Mouse (Mus musculus): Measurements from ENCODE around the gene 1700020D05Rik.
"Not testable (repeated sequence)": the region's sequence is repeated elsewhere in the genome, so short reads cannot be mapped to it uniquely, and the experiment has no call there.

1700020D05Rik gene

GRCm38 (mm10) chr19:5495353-5496051 is 8.1 kb downstream of the 1700020D05Rik start:
- no peak for ATAC-seq (ENCODE audit: low TSS enrichment)

DNA sequence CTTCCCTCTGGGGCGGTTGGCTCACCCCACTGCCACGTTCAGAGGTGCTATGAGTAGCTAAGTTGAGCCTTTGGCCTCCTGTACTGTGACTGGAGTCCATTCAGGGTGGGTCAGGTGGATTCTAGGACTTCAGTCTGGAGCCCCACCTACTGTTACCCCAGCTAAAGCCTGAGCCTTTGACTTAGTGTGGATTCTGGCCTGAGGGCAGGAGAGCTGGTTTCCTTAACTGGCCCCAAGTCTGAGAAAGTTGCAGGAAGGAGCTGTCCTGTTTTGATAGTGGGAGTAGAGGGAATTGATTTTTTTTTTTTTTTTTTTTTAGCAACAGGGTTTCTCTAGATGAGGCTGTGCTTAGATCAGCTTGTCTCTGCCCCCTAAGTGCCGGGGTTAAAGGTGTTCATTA is 9.3 kb downstream of the 1700020D05Rik start:
- ATAC-seq (ENCODE audit: low TSS enrichment), result no peak

- not testable (repeated sequence) for ATAC-seq (ENCODE audit: low TSS enrichment)
These were observed 10.3 kb downstream of the 1700020D05Rik start for GRCm38 (mm10) chr19:5493301-5493721.

DNA sequence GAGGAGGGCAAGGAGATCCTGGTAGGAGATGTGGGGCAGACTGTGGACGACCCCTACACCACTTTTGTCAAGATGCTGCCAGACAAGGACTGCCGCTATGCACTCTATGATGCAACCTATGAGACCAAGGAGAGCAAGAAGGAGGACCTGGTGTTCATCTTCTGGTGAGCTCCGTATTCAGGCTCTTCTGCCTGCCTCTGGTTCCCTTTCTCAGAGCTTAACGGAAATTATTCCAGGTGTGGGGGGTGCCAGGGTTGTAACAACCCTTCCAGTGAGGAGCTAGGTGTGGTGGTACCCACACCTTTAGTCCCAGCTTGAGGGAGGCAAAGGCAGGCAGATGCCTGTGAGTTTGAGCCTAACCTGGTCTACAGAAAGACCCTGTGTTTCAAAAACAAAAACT is 10.9 kb downstream of the 1700020D05Rik start:
- ATAC-seq (ENCODE audit: low TSS enrichment), result no peak

- ATAC-seq (ENCODE audit: low TSS enrichment), result peak; percentile 13; the same call in 1 of the 2 replicates
These were observed 12.5 kb downstream of the 1700020D05Rik start for GRCm38 (mm10) chr19:5490898-5491708.

- ATAC-seq (ENCODE audit: low TSS enrichment), result peak; percentile 56
These were observed 13.2 kb downstream of the 1700020D05Rik start, which contains the start of gene Cfl1 for GRCm38 (mm10) chr19:5490313-5490897. Gene Cfl1 (plus strand): TSS chr19:5490455.

DNA sequence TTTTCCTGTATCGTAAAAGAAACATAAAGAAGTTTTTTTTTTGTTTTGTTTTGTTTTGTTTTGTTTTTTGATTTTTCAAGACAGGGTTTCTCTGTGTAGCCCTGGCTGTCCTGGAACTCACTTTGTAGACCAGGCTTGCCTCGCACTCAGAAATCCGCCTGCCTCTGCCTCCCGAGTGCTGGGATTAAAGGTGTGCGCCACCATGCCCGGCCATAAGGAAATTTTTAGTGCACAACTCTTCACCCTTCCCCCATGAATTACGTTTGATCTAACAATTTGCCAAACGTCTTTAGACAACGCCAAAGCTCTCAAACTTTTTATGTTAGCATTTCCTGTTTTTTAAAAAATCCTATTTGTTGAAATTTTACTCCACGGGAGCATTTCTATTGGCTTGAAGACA is 13.9 kb downstream of the 1700020D05Rik start:
- not testable (repeated sequence) for ATAC-seq (ENCODE audit: low TSS enrichment)

DNA sequence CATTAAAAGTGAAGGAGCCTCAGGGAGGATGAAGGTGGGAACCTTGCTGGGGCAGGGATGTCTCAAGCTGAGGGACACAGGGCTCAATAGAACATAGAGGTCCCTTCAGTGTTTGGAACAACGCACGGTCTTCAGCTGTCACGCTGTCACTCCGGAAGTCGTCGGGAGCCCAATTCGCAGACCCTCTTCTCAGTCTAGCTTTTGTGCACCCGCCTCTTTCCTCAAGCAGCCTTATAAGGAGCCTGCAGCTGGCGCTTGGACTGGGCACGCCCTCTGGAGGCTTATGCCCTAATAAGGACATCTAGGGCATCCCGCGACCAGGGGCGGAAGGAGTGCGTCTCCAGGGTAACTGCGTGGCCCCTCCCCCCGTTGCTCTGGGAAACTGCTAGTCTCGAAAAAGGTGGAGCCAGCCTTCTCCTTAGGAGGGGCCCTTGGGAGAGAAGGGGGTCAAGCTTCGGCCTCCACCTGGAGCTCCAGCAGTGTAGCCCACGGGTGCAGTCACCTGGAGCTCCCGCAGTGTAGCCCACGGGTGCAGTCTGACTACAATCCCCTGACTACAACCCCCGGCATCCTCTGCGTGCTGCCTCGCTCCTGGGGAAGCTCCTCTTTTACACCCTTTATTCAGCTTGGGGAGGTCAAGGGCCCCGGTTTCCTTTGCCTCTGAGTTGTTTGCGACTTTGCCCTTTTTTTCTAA is 14.6 kb downstream of the 1700020D05Rik start:
- ATAC-seq (ENCODE audit: low TSS enrichment), result peak; percentile 56

- ATAC-seq (ENCODE audit: low TSS enrichment), result peak; percentile 25
These were observed 15.6 kb downstream of the 1700020D05Rik start, which contains the start of gene Mus81 for GRCm38 (mm10) chr19:5487768-5488550. Gene Mus81 (minus strand): TSS chr19:5488402.

GRCm38 (mm10) chr19:5486771-5487170 is 16.8 kb downstream of the 1700020D05Rik start:
- ATAC-seq (ENCODE audit: low TSS enrichment), result no peak

GRCm38 (mm10) chr19:5486286-5486685 is 17.3 kb downstream of the 1700020D05Rik start:
- no peak for ATAC-seq (ENCODE audit: low TSS enrichment)

DNA sequence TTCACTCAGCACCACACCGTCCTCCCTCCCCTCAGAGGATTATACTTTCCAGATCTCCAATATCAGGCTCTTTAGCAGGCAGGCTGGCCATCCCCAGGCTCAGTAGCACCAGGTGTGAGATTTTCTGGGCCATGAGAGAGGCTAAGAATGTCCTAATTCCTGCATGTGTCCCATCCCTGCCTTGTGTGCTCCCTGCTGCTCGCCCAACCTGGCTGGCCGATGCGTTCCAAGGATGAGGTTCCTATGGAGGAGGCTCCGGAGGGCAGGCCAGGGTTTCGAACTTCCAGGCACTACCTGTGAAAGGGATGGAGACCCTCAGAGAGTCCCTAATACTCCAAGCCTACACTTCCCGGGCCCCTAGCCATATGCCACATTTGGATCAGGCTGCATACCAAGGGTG is 17.8 kb downstream of the 1700020D05Rik start:
- ATAC-seq (ENCODE audit: low TSS enrichment), result no peak

DNA sequence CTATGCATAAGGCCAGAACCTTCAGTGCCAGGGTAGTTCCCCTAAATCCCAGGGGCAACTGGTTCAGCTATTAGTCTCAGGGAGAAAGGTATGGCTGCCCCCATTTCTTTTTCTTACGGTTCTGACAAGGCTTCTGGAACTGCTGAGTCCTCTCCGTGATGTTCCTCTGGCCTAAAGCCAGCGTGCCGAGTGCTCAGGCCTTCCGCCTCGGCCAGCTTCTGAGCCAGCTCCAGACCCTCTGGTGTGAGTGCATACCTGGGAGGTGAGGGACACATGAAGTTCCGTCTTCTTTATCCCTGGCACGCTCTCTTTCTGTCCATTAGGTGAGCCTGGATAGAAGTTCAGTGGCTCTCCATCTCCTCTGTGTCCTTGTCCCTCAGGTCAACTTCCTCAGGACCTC is 18.2 kb downstream of the 1700020D05Rik start:
- no peak for ATAC-seq (ENCODE audit: low TSS enrichment)

- no peak for ATAC-seq (ENCODE audit: low TSS enrichment)
These were observed 19.1 kb downstream of the 1700020D05Rik start for GRCm38 (mm10) chr19:5484496-5484895.

- ATAC-seq (ENCODE audit: low TSS enrichment), result no peak
These were observed 19.9 kb downstream of the 1700020D05Rik start for GRCm38 (mm10) chr19:5483386-5484359.

DNA sequence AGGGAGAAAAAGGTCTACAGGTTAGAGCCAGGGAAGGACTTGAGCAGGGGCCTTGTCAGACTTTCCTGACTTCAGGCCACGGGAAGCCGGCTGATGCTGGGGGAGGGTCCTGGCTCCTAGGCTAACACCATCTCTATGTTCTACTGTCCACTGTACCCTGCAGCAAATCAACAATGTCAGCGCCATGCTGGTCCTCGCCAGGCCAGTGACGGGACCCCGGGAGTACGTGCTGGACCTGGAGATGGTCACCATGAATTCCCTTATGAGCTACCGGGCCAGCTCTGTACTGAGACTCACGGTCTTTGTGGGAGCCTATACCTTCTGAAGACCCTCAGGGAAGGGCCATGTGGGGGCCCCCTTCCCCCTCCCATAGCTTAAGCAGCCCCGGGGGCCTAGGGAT is 22.2 kb downstream of the 1700020D05Rik start:
- ATAC-seq (ENCODE audit: low TSS enrichment), result no peak

GRCm38 (mm10) chr19:5480016-5480415 is 23.6 kb downstream of the 1700020D05Rik start:
- no peak for ATAC-seq (ENCODE audit: low TSS enrichment)

GRCm38 (mm10) chr19:5477668-5478300 is 25.8 kb downstream of the 1700020D05Rik start:
- ATAC-seq (ENCODE audit: low TSS enrichment), result 0 out of 2 replicates have a peak, but pooled peaks have one; percentile 18

- 0 out of 2 replicates have a peak, but pooled peaks have one; percentile 33 for ATAC-seq (ENCODE audit: low TSS enrichment)
These were observed 26.5 kb downstream of the 1700020D05Rik start for GRCm38 (mm10) chr19:5477004-5477667.
